Mouse (Mus musculus) ES-Bruce4 (cell line): Measurements from ENCODE around the gene H2-M10.1.

Experiments
- CTCF ChIP-seq: IDR thresholded peaks from one replicate; pipeline ENCODE4 v1.8.1; 2011; ENCODE audit warnings: low read depth, low read length
- POLR2A ChIP-seq: IDR thresholded peaks from one replicate; pipeline ENCODE4 v1.8.1; 2011; ENCODE audit warnings: low read length; ENCODE audit not compliant: insufficient read depth

DNA sequence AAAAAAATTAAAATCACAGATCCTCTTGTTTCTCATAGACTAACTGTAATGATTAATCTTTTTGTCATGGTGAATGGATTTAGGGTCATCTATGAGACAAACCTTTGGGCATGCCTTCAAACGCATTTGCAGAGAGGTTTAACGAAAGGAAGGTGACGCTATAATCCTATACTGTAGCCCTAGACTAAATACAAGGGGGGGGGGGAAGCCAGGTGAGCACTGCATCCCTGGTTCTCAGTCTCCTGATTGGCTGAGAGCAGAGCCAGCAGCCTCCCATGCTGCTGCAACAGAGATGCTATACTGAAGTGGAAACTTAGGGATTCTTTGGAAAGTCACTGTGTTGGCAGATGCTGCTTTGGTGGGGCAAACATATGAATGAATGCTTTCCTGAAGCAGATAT, 29.8 kb upstream of the H2-M10.1 start:
- no peak for TF ChIP-seq POLR2A
- no peak for TF ChIP-seq CTCF
